Mouse (Mus musculus) heart, postnatal 0 days (tissue): ENCODE results near the gene Gli2.

ENCODE experiments used
- CTCF ChIP-seq: IDR thresholded peaks from 2 replicates; pipeline ENCODE4 v1.5.1; 2016; ENCODE audit warnings: antibody characterized with exemption, control low read depth, low read depth
- EP300 ChIP-seq: IDR thresholded peaks from 2 replicates; pipeline ENCODE4 v1.6.1; 2016; ENCODE audit warnings: antibody characterized with exemption, low read depth

- TF ChIP-seq CTCF (no peak), EP300 (no peak)
Measured at GRCm38 (mm10) chr1:118875227-118875626, 178.2 kb downstream of the Gli2 start.
